Mouse (Mus musculus) heart, embryonic 13.5 days (tissue): ENCODE data around the gene Smarcb1. TPM values are rescaled to one million over a fixed set of nuclear protein-coding genes. Genes with fewer than 3 reads are reported as not detected.
A peak's percentile ranks its signal among the peaks of the same experiment; 100 is the strongest.
"Not testable (repeated sequence)": the region's sequence is repeated elsewhere in the genome, so short reads cannot be mapped to it uniquely, and the experiment has no call there.

ENCODE experiments used
- ATAC-seq: fragments of 200-750 bp; cut with Nextera tagmentation; 2 replicates; pipeline ENCODE4 v1.8.0; 2017; ENCODE audit warnings: moderate TSS enrichment; ENCODE audit not compliant: insufficient number of reproducible peaks, low FRiP score, low TSS enrichment; ENCODE audit errors: extremely low read depth
- H3K27ac ChIP-seq: fragments of 300-500 bp; sonication (generic); replicated peaks from 2 replicates; pipeline ENCODE4 v1.5.1; 2015; ENCODE audit warnings: moderate library complexity, mild to moderate bottlenecking, inconsistent platforms
- H3K27me3 ChIP-seq: fragments of 300-500 bp; sonication (generic); replicated peaks from 2 replicates; pipeline ENCODE4 v1.6.1; 2015; ENCODE audit warnings: mild to moderate bottlenecking, inconsistent platforms
- H3K36me3 ChIP-seq: fragments of 300-500 bp; sonication (generic); 2 replicates; pipeline ENCODE4 v1.6.1; 2015; ENCODE audit warnings: mild to moderate bottlenecking, inconsistent platforms
- H3K4me1 ChIP-seq: fragments of 300-500 bp; sonication (generic); 2 replicates; pipeline ENCODE4 v1.6.1; 2015; ENCODE audit warnings: inconsistent platforms
- H3K4me2 ChIP-seq: fragments of 300-500 bp; sonication (generic); 2 replicates; pipeline ENCODE4 v1.6.1; 2015; ENCODE audit warnings: inconsistent platforms, mild to moderate bottlenecking, moderate library complexity
- H3K4me3 ChIP-seq: fragments of 300-500 bp; sonication (generic); 2 replicates; pipeline ENCODE4 v1.5.1; 2015; ENCODE audit warnings: moderate library complexity, mild to moderate bottlenecking, inconsistent platforms
- H3K9ac ChIP-seq: fragments of 300-500 bp; sonication (generic); 2 replicates; pipeline ENCODE4 v1.6.1; 2015; ENCODE audit warnings: inconsistent platforms, mild to moderate bottlenecking, moderate library complexity
- H3K9me3 ChIP-seq: fragments of 300-500 bp; sonication (generic); 2 replicates; pipeline ENCODE4 v1.6.1; 2016; ENCODE audit warnings: inconsistent platforms
- WGBS: fragments of 180-500 bp; shearing (Covaris S2); methylation state at CpG from one replicate; pipeline ENCODE4 v1.1.7; 2015; ENCODE audit warnings: mixed read lengths; 5-methylcytosine and 5-hydroxymethylcytosine counted together
- polyA plus RNA-seq: library from polyadenylated mRNA; unstranded; fragments of >200 nt; fragmentation: Nextera tagmentation; extraction: Ambion mirVana; gene quantifications from 2 replicates; pipeline ENCODE4 v1.2.1, GENCODE M21; 2015

The Smarcb1 gene
- polyA plus RNA-seq, 1 experiment from 2014 or later, result 118 TPM

GRCm38 (mm10) chr10:75904391-75904790 lies 17.0 kb downstream of the Smarcb1 start:
- H3K4me1 ChIP-seq, result peaks cover 6% of the 10 kb centered on the region
- no peaks in the 10 kb centered on the region for H3K9me3 ChIP-seq
- no peaks in the 10 kb centered on the region for H3K27me3 ChIP-seq
- ATAC-seq, result no peak
- no peak overlapping the region for H3K4me3 ChIP-seq
- no peak overlapping the region for H3K9ac ChIP-seq
- H3K27ac ChIP-seq, result no peak overlapping the region
- peaks cover 96% of the 10 kb centered on the region for H3K36me3 ChIP-seq
- no peak overlapping the region for H3K4me2 ChIP-seq
- 81% methylated on average over 5 of the region's 5 CpGs for whole genome bisulfite sequencing

- H3K9ac ChIP-seq, result peak overlapping the region; percentile 17
- no peak overlapping the region for H3K4me2 ChIP-seq
- H3K27ac ChIP-seq, result peak overlapping the region; percentile 75
- H3K4me1 ChIP-seq, result peaks cover 29% of the 10 kb centered on the region
- H3K4me3 ChIP-seq, result no peak overlapping the region
- peak; percentile 40; the same call in 1 of the 2 replicates for ATAC-seq
- WGBS, result 42% methylated on average over 3 of the region's 3 CpGs
- no peaks in the 10 kb centered on the region for H3K9me3 ChIP-seq
- H3K27me3 ChIP-seq, result no peaks in the 10 kb centered on the region
- peaks cover 90% of the 10 kb centered on the region for H3K36me3 ChIP-seq
Measured at GRCm38 (mm10) chr10:75898846-75899245, 22.6 kb downstream of the Smarcb1 start.

GRCm38 (mm10) chr10:75898039-75898564 lies 23.3 kb downstream of the Smarcb1 start:
- H3K4me1 ChIP-seq, result peaks cover 35% of the 10 kb centered on the region
- H3K9ac ChIP-seq, result peak overlapping the region; percentile 17; the same call in 1 of the 2 replicates
- peak overlapping the region; percentile 75 for H3K27ac ChIP-seq
- peaks cover 83% of the 10 kb centered on the region for H3K36me3 ChIP-seq
- H3K4me3 ChIP-seq, result no peak overlapping the region
- ATAC-seq, result no peak
- no peaks in the 10 kb centered on the region for H3K27me3 ChIP-seq
- no peaks in the 10 kb centered on the region for H3K9me3 ChIP-seq
- WGBS, result 77% methylated on average over 6 of the region's 6 CpGs
- H3K4me2 ChIP-seq, result no peak overlapping the region

- ATAC-seq, result no peak
- H3K36me3 ChIP-seq, result peaks cover 76% of the 10 kb centered on the region
- no peak overlapping the region for H3K4me2 ChIP-seq
- peaks cover 39% of the 10 kb centered on the region for H3K4me1 ChIP-seq
- WGBS, result 49% methylated on average over 6 of the region's 6 CpGs
- no peak overlapping the region for H3K4me3 ChIP-seq
- H3K27me3 ChIP-seq, result no peaks in the 10 kb centered on the region
- H3K9ac ChIP-seq, result no peak overlapping the region
- no peak overlapping the region for H3K27ac ChIP-seq
- H3K9me3 ChIP-seq, result no peaks in the 10 kb centered on the region
Measured at GRCm38 (mm10) chr10:75897373-75897772, 24.0 kb downstream of the Smarcb1 start.

- no peak overlapping the region for H3K4me3 ChIP-seq
- H3K27ac ChIP-seq, result no peak overlapping the region
- H3K9ac ChIP-seq, result no peak overlapping the region
- H3K4me1 ChIP-seq, result peaks cover 39% of the 10 kb centered on the region
- H3K9me3 ChIP-seq, result no peaks in the 10 kb centered on the region
- no peaks in the 10 kb centered on the region for H3K27me3 ChIP-seq
- no peak overlapping the region for H3K4me2 ChIP-seq
- 93% methylated on average over 1 of the region's 1 CpGs for WGBS
- H3K36me3 ChIP-seq, result peaks cover 64% of the 10 kb centered on the region
- ATAC-seq, result no peak
Measured at GRCm38 (mm10) chr10:75896208-75896607, 25.2 kb downstream of the Smarcb1 start.

GRCm38 (mm10) chr10:75895730-75896129 lies 25.7 kb downstream of the Smarcb1 start:
- Histone ChIP-seq H3K9ac (no peak overlapping the region), H3K36me3 (peaks cover 59% of the 10 kb centered on the region), H3K4me3 (no peak overlapping the region), H3K27me3 (no peaks in the 10 kb centered on the region), H3K27ac (no peak overlapping the region), H3K4me2 (no peak overlapping the region), H3K4me1 (peaks cover 39% of the 10 kb centered on the region), H3K9me3 (no peaks in the 10 kb centered on the region)
- 89% methylated on average over 5 of the region's 5 CpGs for WGBS
- no peak for ATAC-seq

GRCm38 (mm10) chr10:75894601-75895000 lies 26.8 kb downstream of the Smarcb1 start:
- peaks cover 35% of the 10 kb centered on the region for H3K4me1 ChIP-seq
- no peak overlapping the region for H3K4me3 ChIP-seq
- no peaks in the 10 kb centered on the region for H3K27me3 ChIP-seq
- ATAC-seq, result no peak
- no peak overlapping the region for H3K4me2 ChIP-seq
- WGBS, result 73% methylated on average over 6 of the region's 6 CpGs
- peaks cover 49% of the 10 kb centered on the region for H3K36me3 ChIP-seq
- H3K9ac ChIP-seq, result no peak overlapping the region
- no peaks in the 10 kb centered on the region for H3K9me3 ChIP-seq
- H3K27ac ChIP-seq, result no peak overlapping the region

- no peak within 1 kb of the TSS for H3K27ac ChIP-seq
- peak; percentile 94 for ATAC-seq
Measured at GRCm38 (mm10) chr10:75893089-75893750, 28.2 kb downstream of the Smarcb1 start, which contains the start of gene Derl3. Gene Derl3 (plus strand): TSS chr10:75893413.

GRCm38 (mm10) chr10:75889406-75890153 lies 31.8 kb downstream of the Smarcb1 start:
- Histone ChIP-seq H3K9me3 (no peaks in the 10 kb centered on the region), H3K9ac (no peak overlapping the region), H3K4me3 (no peak overlapping the region), H3K27ac (no peak overlapping the region), H3K4me1 (peaks cover 24% of the 10 kb centered on the region), H3K27me3 (no peaks in the 10 kb centered on the region), H3K4me2 (no peak overlapping the region), H3K36me3 (peaks cover 7% of the 10 kb centered on the region)
- ATAC-seq, result no peak
- WGBS, result 40% methylated on average over 8 of the region's 8 CpGs

More at GRCm38 (mm10) chr10:75893089-75893750, 28.2 kb downstream of the Smarcb1 start, which contains the start of gene Derl3:
- Histone ChIP-seq H3K27me3 (no peaks in the 10 kb centered on the region), H3K36me3 (peaks cover 42% of the 10 kb centered on the region), H3K9me3 (no peaks in the 10 kb centered on the region), H3K4me3 (peak within 1 kb of the TSS; percentile 53), H3K4me2 (peak within 1 kb of the TSS; percentile 87), H3K9ac (peak within 1 kb of the TSS; percentile 73), H3K4me1 (peaks cover 30% of the 10 kb centered on the region)
- WGBS, result under 1% methylated on average over 50 of the region's 51 CpGs

- H3K27ac ChIP-seq, H3K27me3 ChIP-seq, H3K4me2 ChIP-seq, H3K36me3 ChIP-seq, H3K9me3 ChIP-seq, ATAC-seq, H3K9ac ChIP-seq, H3K4me3 ChIP-seq: not testable (repeated sequence)
- peaks cover 16% of the 10 kb centered on the region for H3K4me1 ChIP-seq
- 88% methylated on average over 5 of the region's 5 CpGs for WGBS
Measured at GRCm38 (mm10) chr10:75887504-75887903, 33.9 kb downstream of the Smarcb1 start.

- Histone ChIP-seq H3K9me3 (no peaks in the 10 kb centered on the region), H3K4me3 (no peak overlapping the region), H3K27me3 (peaks cover 12% of the 10 kb centered on the region), H3K4me2 (no peak overlapping the region), H3K9ac (no peak overlapping the region), H3K27ac (no peak overlapping the region), H3K4me1 (peaks cover 16% of the 10 kb centered on the region), H3K36me3 (no peaks in the 10 kb centered on the region)
- ATAC-seq, result no peak
- 86% methylated on average over 8 of the region's 8 CpGs for WGBS
Measured at GRCm38 (mm10) chr10:75884742-75885141, 36.7 kb downstream of the Smarcb1 start.
